Mouse (Mus musculus) embryonic facial prominence, embryonic 15.5 days (tissue): ENCODE results near the gene Adh7. TPM values are rescaled to one million over a fixed set of nuclear protein-coding genes. Genes with fewer than 3 reads are reported as not detected.
A peak's percentile ranks its signal among the peaks of the same experiment; 100 is the strongest.

Experiments
- ATAC-seq: fragments of 200-750 bp; cut with Nextera tagmentation; 2 replicates; pipeline ENCODE4 v1.8.0; 2017; ENCODE audit warnings: low read depth, moderate TSS enrichment; ENCODE audit not compliant: insufficient number of reproducible peaks, low FRiP score, low TSS enrichment
- H3K27ac ChIP-seq: fragments of 300-500 bp; sonication (generic); replicated peaks from 2 replicates; pipeline ENCODE4 v1.5.1; 2015; ENCODE audit warnings: mild to moderate bottlenecking, inconsistent platforms
- H3K27me3 ChIP-seq: fragments of 300-500 bp; sonication (generic); 2 replicates; pipeline ENCODE4 v1.6.1; 2015; ENCODE audit warnings: inconsistent platforms
- H3K36me3 ChIP-seq: fragments of 300-500 bp; sonication (generic); 2 replicates; pipeline ENCODE4 v1.6.1; 2015; ENCODE audit warnings: mild to moderate bottlenecking, inconsistent platforms
- H3K4me1 ChIP-seq: fragments of 300-500 bp; sonication (generic); 2 replicates; pipeline ENCODE4 v1.6.1; 2015; ENCODE audit warnings: inconsistent platforms
- H3K4me2 ChIP-seq: fragments of 300-500 bp; sonication (generic); replicated peaks from 2 replicates; pipeline ENCODE4 v1.6.1; 2015; ENCODE audit warnings: mild to moderate bottlenecking, inconsistent platforms
- H3K4me3 ChIP-seq: fragments of 300-500 bp; sonication (generic); replicated peaks from 2 replicates; pipeline ENCODE4 v1.5.1; 2015; ENCODE audit warnings: mild to moderate bottlenecking, inconsistent platforms
- H3K9ac ChIP-seq: fragments of 300-500 bp; sonication (generic); 2 replicates; pipeline ENCODE4 v1.6.1; 2015; ENCODE audit warnings: inconsistent platforms
- H3K9me3 ChIP-seq: fragments of 300-500 bp; sonication (generic); replicated peaks from 2 replicates; pipeline ENCODE4 v1.6.1; 2016; ENCODE audit warnings: inconsistent platforms
- WGBS: fragments of 180-500 bp; shearing (Covaris S2); methylation state at CpG from one replicate; pipeline ENCODE4 v1.1.7; 2015; 5-methylcytosine and 5-hydroxymethylcytosine counted together
- polyA plus RNA-seq: library from polyadenylated mRNA; unstranded; fragments of >200 nt; fragmentation: Nextera tagmentation; extraction: Ambion mirVana; gene quantifications from 2 replicates; pipeline ENCODE4 v1.2.1, GENCODE M21; 2015

Adh7 gene
- polyA plus RNA-seq, 1 experiment from 2014 or later, result 8.1 TPM

DNA sequence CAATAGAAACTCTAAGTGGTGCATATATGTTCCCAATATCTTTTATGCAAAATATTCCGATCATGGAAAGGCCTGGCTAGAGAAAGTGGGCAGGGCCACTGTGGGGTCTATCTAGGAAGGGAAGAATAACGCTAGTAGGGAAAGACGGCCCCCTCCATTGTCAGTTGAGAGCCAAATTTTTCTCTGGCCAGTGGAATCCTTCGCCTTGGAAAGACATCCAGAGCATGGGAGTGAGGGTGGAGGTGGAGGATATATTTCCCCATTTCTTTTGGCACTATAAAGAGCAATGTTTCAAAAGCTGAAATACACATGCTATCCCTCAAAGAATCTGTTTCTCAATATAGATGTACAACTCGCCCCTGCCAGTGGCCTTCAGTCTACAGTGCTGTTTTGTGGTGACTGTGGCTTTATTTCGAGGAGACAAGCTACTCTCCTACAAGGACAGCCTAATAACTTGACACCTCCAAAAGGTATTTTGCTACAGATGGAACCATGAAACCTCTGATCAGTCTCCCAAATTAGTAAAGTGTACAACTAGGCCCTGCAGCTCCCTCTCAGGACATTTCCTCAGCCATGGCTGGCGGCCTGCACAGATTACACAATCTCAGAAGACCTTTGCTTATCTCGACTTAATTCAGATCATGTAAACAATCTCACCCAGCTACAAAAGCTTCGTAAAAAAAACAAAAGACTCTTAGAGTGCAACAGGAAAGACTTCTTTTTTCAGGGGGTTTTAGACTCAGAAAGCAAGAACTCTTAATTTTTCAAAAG is 38.4 kb downstream of the Adh7 start:
- H3K27ac ChIP-seq, result no peak overlapping the region
- 76% methylated on average over 9 of the region's 9 CpGs for whole genome bisulfite sequencing
- ATAC-seq, result no peak

DNA sequence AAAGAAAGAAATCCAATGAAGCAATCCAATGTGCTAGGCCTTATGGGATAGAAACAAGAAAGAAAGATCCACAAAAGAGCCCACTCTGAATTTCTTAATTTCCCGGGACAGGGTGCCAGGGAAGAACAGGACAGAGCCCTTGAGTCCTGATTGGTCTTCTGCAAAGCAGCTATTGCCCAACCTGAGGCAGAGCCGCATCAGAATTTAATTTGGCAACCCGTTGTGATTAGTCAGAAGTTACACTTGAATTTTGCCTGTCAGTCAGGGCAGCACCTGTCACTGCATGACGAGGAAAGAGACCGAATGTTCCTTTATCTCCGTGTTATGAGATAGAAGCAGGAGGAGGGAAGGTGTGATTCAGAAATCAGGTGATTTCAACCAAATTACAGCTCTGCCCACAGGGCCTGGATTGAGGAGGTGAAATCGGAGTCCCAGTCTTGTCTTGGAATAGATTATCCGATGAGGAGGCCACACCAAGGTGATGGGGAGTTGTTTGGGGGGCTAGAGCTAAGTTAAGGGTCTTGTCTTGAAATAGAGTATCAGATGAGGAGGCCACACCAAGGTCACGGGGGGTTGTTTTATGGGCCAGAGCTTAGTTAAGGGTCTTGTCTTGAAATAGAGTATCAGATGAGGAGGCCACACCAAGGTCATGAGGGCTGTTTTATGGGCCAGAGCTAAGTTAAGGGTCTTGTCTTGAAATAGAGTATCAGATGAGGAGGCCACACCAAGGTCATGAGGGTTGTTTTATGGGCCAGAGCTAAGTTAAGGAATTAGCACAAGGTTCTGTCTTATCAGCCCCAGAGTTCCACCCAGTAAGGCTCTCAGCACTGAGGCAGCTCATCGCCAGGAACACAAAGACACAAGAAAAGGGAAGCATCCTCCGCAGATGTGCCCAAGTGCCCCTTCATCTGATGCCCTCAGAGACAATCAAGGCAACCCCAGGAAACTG is 43.4 kb downstream of the Adh7 start, which contains the start of gene Adh1:
Adh1 (plus strand) TSS at position 271 of the 949 bp plus-strand sequence.
- no peak within 1 kb of the TSS for H3K9ac ChIP-seq
- H3K4me2 ChIP-seq, result no peak within 1 kb of the TSS
- H3K4me3 ChIP-seq, result no peak within 1 kb of the TSS
- no peaks in the 10 kb centered on the region for H3K27me3 ChIP-seq
- WGBS, result 81% methylated on average over 11 of the region's 11 CpGs
- ATAC-seq, result no peak
- no peaks in the 10 kb centered on the region for H3K9me3 ChIP-seq
- H3K4me1 ChIP-seq, result no peaks in the 10 kb centered on the region
- H3K27ac ChIP-seq, result no peak within 1 kb of the TSS
- H3K36me3 ChIP-seq, result no peaks in the 10 kb centered on the region

More for the DNA sequence above, 38.4 kb downstream of the Adh7 start:
- H3K9me3 ChIP-seq, result no peaks in the 10 kb centered on the region
- H3K36me3 ChIP-seq, result no peaks in the 10 kb centered on the region
- no peak overlapping the region for H3K9ac ChIP-seq
- H3K4me1 ChIP-seq, result no peaks in the 10 kb centered on the region
- no peak overlapping the region for H3K4me2 ChIP-seq
- no peak overlapping the region for H3K4me3 ChIP-seq
- no peaks in the 10 kb centered on the region for H3K27me3 ChIP-seq

DNA sequence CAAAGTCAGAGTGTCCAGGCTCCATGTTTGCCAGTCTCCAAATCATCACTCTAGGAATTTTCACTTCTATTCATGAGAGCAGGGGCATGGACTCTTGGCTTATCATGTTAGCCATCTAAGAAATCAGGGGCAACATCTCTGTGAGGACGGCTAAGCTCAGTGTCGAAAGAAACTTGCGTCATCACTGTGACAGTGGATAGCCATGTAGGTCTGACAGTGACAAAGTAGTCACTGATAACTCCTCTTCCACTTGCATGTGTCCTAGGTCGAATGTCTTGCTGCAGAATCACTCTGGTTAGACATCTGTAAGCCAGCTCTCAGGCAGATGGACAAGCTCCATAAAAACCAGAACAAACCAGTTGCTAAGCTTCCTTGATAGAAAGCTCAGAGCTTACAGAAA is 45.0 kb downstream of the Adh7 start:
- Histone ChIP-seq H3K4me3 (no peak overlapping the region), H3K4me1 (no peaks in the 10 kb centered on the region), H3K36me3 (no peaks in the 10 kb centered on the region), H3K27ac (no peak overlapping the region), H3K27me3 (no peaks in the 10 kb centered on the region), H3K9me3 (no peaks in the 10 kb centered on the region), H3K4me2 (no peak overlapping the region), H3K9ac (no peak overlapping the region)
- WGBS, result 61% methylated on average over 4 of the region's 4 CpGs
- no peak for ATAC-seq

- Histone ChIP-seq H3K9ac (no peak overlapping the region), H3K27ac (no peak overlapping the region), H3K4me2 (no peak overlapping the region), H3K27me3 (no peaks in the 10 kb centered on the region), H3K4me1 (no peaks in the 10 kb centered on the region), H3K9me3 (no peaks in the 10 kb centered on the region), H3K36me3 (no peaks in the 10 kb centered on the region), H3K4me3 (no peak overlapping the region)
- 49% methylated on average over 5 of the region's 5 CpGs for WGBS
- no peak for ATAC-seq
These were observed 45.8 kb downstream of the Adh7 start for GRCm38 (mm10) chr3:138263154-138263930.

DNA sequence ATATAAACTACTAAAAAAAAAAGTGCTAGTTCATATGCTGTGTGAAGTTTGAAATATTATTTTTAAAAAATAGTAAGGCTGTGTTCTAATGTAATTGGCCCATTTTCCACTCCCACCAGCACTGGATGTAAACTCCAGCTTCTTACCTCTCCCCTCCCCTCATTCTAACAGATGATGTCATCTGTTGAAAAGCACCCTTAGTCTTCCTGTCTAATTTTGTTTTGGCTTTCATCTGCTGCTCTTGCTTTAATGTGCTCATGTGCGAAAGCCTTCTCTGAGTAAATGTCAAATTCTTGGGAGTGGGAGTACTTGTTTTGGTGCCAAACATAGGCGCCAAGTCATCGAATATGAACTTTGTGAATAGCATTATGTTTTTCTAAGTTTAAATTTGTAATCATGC is 47.1 kb downstream of the Adh7 start:
- WGBS, result 56% methylated on average over 3 of the region's 3 CpGs
- Histone ChIP-seq H3K4me1 (no peaks in the 10 kb centered on the region), H3K27me3 (no peaks in the 10 kb centered on the region), H3K4me3 (no peak overlapping the region), H3K36me3 (no peaks in the 10 kb centered on the region), H3K4me2 (no peak overlapping the region), H3K27ac (no peak overlapping the region), H3K9me3 (no peaks in the 10 kb centered on the region), H3K9ac (no peak overlapping the region)
- ATAC-seq, result no peak

DNA sequence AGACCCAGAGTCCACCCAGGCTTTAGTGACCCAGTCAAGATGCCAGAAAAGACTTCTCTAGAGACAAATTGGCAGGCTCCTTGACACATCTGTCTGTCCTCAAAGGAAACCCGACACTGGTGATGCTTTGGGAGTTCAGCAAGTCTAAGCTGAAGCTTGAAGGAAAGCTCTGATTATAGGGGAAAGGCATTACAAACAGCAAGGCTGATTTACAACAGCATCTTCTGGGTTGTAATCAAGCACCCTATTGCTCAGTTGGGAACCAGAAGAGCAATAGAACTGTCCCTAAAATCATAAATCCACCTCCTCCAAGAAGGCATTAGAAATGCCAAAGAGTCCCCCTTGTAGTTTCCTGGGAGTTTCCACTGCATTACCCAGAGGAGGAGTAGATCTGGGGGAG is 52.9 kb downstream of the Adh7 start:
- no peaks in the 10 kb centered on the region for H3K9me3 ChIP-seq
- H3K27ac ChIP-seq, result 0 out of 2 replicates have a peak overlapping the region, but pooled peaks have one; percentile 17
- 16% methylated on average over 1 of the region's 1 CpGs for WGBS
- H3K4me1 ChIP-seq, result peaks cover 4% of the 10 kb centered on the region; the same call in 1 of the 2 replicates
- no peak overlapping the region for H3K4me3 ChIP-seq
- no peak overlapping the region for H3K9ac ChIP-seq
- no peaks in the 10 kb centered on the region for H3K36me3 ChIP-seq
- H3K4me2 ChIP-seq, result no peak overlapping the region
- ATAC-seq, result no peak
- H3K27me3 ChIP-seq, result no peaks in the 10 kb centered on the region

DNA sequence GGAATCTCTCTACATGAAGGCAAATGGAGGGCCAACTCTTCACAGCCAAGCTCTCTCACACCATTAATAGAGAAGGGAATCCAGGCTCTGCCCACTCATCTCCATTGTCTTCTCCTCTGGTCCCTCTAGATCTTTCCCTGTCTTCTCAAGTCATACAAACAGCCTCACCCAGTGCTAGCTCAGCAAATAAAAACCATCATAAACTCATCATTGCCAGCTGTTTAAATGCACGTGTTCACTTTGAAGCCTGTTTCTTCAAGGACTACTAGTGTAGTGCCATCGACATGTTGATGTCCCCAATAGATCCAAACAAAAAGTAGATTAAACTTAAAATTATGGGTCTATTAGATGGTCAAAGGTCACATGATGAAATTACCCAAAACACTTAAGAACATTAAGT is 53.7 kb downstream of the Adh7 start:
- no peak for ATAC-seq
- Histone ChIP-seq H3K4me2 (no peak overlapping the region), H3K4me3 (no peak overlapping the region), H3K9ac (no peak overlapping the region), H3K27ac (no peak overlapping the region), H3K9me3 (no peaks in the 10 kb centered on the region), H3K36me3 (no peaks in the 10 kb centered on the region), H3K27me3 (no peaks in the 10 kb centered on the region), H3K4me1 (peaks cover 4% of the 10 kb centered on the region; the same call in 1 of the 2 replicates)
- WGBS, result 65% methylated on average over 2 of the region's 2 CpGs

- Histone ChIP-seq H3K27ac (no peak overlapping the region), H3K4me1 (peaks cover 4% of the 10 kb centered on the region; the same call in 1 of the 2 replicates), H3K36me3 (no peaks in the 10 kb centered on the region), H3K4me2 (no peak overlapping the region), H3K4me3 (no peak overlapping the region), H3K27me3 (no peaks in the 10 kb centered on the region), H3K9me3 (no peaks in the 10 kb centered on the region), H3K9ac (no peak overlapping the region)
- ATAC-seq, result no peak
- WGBS, result 49% methylated on average over 7 of the region's 7 CpGs
These were observed 55.5 kb downstream of the Adh7 start for GRCm38 (mm10) chr3:138273080-138273479.

GRCm38 (mm10) chr3:138275100-138275499 is 57.5 kb downstream of the Adh7 start:
- Histone ChIP-seq H3K4me2 (no peak overlapping the region), H3K36me3 (no peaks in the 10 kb centered on the region), H3K4me3 (no peak overlapping the region), H3K27ac (no peak overlapping the region), H3K4me1 (peaks cover 4% of the 10 kb centered on the region; the same call in 1 of the 2 replicates), H3K27me3 (no peaks in the 10 kb centered on the region), H3K9me3 (no peaks in the 10 kb centered on the region), H3K9ac (no peak overlapping the region)
- no peak for ATAC-seq
- 55% methylated on average over 3 of the region's 3 CpGs for WGBS

GRCm38 (mm10) chr3:138282556-138282955 is 65.0 kb downstream of the Adh7 start:
- H3K4me1 ChIP-seq, result no peaks in the 10 kb centered on the region
- no peaks in the 10 kb centered on the region for H3K36me3 ChIP-seq
- no peak for ATAC-seq
- WGBS, result 88% methylated on average over 9 of the region's 9 CpGs
- H3K27me3 ChIP-seq, result no peaks in the 10 kb centered on the region
- H3K4me3 ChIP-seq, result no peak overlapping the region
- H3K9ac ChIP-seq, result no peak overlapping the region
- no peaks in the 10 kb centered on the region for H3K9me3 ChIP-seq
- H3K4me2 ChIP-seq, result no peak overlapping the region
- no peak overlapping the region for H3K27ac ChIP-seq
